Mouse (Mus musculus): Measurements from ENCODE around the gene Psmb11. TPM values are rescaled to one million over a fixed set of nuclear protein-coding genes. Genes with fewer than 3 reads are reported as not detected.
A peak's percentile ranks its signal among the peaks of the same experiment; 100 is the strongest.

Psmb11 gene
- polyA plus RNA-seq, 1 experiment: not detected

DNA sequence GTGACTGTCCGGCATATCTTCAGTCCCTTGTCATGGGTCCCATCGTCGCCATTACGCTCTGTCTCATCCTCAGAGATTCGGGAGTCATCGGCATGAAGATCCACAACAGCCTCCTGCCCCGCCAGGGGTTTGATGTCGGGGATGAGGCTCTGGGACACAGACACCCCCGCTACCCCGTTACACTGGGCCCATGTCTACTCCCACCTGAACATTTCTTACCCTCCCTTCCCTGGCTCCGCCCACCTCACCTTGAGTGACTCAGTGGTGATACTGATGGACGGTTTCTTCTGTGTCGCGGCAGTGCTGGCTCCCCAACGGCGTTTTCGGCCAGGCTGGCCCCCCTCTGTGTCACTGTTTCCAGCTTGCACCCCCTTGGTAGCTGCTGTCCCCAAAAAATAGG lies 25.2 kb downstream of the Psmb11 start:
- DNase-seq: no peak
- WGBS: 88% methylated on average over 17 of the region's 17 CpGs
- TF ChIP-seq POLR2A (IDR thresholded peaks at IDR 0.05; ENCODE audit: borderline replicate concordance, extremely low read depth, low read depth, low read length) (no peak), CTCF (IDR thresholded peaks at IDR 0.05; ENCODE audit: insufficient read depth, low read length) (no peak)
- H3K4me1 ChIP-seq (ENCODE audit: control insufficient read depth, insufficient read depth, low read length): no peaks in the 10 kb centered on the region
- H3K4me3 ChIP-seq (replicated peaks; ENCODE audit: extremely low read depth, low read depth, low read length): no peak overlapping the region

- TF ChIP-seq CTCF (IDR thresholded peaks at IDR 0.05; ENCODE audit: insufficient read depth, low read length) (no peak), POLR2A (IDR thresholded peaks at IDR 0.05; ENCODE audit: borderline replicate concordance, extremely low read depth, low read depth, low read length) (no peak)
- peak; percentile 38 for DNase-seq
- Histone ChIP-seq H3K4me1 (ENCODE audit: control insufficient read depth, insufficient read depth, low read length) (no peaks in the 10 kb centered on the region), H3K4me3 (replicated peaks; ENCODE audit: extremely low read depth, low read depth, low read length) (no peak overlapping the region)
- WGBS: 74% methylated on average over 8 of the region's 8 CpGs
These were observed 25.8 kb downstream of the Psmb11 start for GRCm38 (mm10) chr14:54646898-54647636.

- H3K4me3 ChIP-seq (replicated peaks; ENCODE audit: extremely low read depth, low read depth, low read length): no peak overlapping the region
These were observed 26.7 kb downstream of the Psmb11 start for GRCm38 (mm10) chr14:54647900-54648299.

DNA sequence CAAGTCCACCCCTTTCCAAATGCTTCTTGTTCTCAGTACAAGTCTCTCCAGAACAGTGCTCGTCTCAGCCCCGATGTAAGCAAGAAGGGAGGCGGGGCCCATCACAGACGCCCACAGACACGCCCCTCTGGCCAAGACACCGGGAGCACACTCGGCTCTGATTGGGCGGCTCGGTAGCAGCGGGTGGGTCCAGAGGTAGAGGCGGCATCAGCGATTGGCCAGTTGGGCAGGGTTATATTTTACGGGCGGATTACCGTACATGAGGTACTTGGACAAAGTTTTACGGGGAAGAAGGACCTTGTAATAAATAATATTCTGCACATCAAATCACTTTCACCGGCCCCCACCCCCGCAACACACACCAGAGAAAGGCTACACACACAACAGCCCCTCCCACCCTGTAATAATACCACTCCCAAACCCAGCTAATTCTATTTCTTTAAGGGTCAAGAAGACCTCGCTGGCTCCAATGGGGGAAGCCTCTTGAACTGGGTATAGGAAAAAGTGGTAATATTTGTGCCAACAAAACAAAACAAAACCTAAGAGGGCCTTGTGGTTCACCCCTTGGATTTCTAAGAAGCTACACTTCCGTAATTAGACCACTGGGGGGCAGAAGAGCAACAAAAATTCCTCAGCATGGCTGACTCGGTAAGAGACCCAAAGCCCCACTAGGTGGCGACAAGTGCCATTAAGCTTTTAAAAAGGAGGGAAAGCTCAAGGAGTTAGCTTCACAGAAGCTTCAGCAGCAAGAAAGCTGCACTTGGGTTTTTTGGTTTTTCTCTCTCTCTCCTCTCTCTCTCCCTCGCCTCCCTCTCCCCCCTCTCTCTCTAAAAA lies 29.6 kb downstream of the Psmb11 start:
- H3K4me3 ChIP-seq (replicated peaks; ENCODE audit: extremely low read depth, low read depth, low read length): no peak overlapping the region
- H3K4me1 ChIP-seq (ENCODE audit: control insufficient read depth, insufficient read depth, low read length): peaks cover 6% of the 10 kb centered on the region
- 52% methylated on average over 23 of the region's 23 CpGs for WGBS
- TF ChIP-seq CTCF (IDR thresholded peaks at IDR 0.05; ENCODE audit: insufficient read depth, low read length) (peak; percentile 80), POLR2A (IDR thresholded peaks at IDR 0.05; ENCODE audit: borderline replicate concordance, extremely low read depth, low read depth, low read length) (no peak)
- peak; percentile 72 for DNase-seq

More at GRCm38 (mm10) chr14:54647900-54648299, 26.7 kb downstream of the Psmb11 start:
- 70% methylated on average over 4 of the region's 4 CpGs for WGBS
- no peak for DNase-seq
- TF ChIP-seq POLR2A (IDR thresholded peaks at IDR 0.05; ENCODE audit: borderline replicate concordance, extremely low read depth, low read depth, low read length): no peak
- TF ChIP-seq CTCF (IDR thresholded peaks at IDR 0.05; ENCODE audit: insufficient read depth, low read length): no peak
- H3K4me1 ChIP-seq (ENCODE audit: control insufficient read depth, insufficient read depth, low read length): no peaks in the 10 kb centered on the region

DNA sequence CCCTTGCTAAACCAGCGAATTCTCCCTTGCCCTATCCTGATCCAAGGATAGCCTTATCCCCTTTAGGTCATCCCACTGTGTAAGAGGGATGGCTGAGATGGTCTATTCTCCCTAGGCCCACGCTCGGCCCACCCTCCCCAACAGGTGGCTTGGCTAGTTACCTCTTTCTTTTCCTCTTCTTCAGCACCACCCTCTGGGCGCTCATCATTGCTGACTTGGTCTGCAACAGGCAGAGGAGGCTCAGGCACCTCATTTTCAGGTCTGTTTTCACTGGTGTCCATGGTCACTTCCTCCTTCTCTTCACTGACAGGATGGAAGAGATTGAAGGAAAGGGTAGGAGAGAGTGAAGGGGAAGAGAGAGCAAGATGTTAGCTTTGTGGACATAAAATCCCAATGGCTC lies 30.3 kb downstream of the Psmb11 start:
- H3K4me3 ChIP-seq (replicated peaks; ENCODE audit: extremely low read depth, low read depth, low read length): no peak overlapping the region
- DNase-seq: no peak
- peaks cover 6% of the 10 kb centered on the region for H3K4me1 ChIP-seq (ENCODE audit: control insufficient read depth, insufficient read depth, low read length)
- WGBS: 78% methylated on average over 4 of the region's 4 CpGs
- TF ChIP-seq CTCF (IDR thresholded peaks at IDR 0.05; ENCODE audit: insufficient read depth, low read length) (no peak), POLR2A (IDR thresholded peaks at IDR 0.05; ENCODE audit: borderline replicate concordance, extremely low read depth, low read depth, low read length) (no peak)

GRCm38 (mm10) chr14:54652787-54653186 lies 31.6 kb downstream of the Psmb11 start:
- DNase-seq: no peak
- TF ChIP-seq CTCF (IDR thresholded peaks at IDR 0.05; ENCODE audit: insufficient read depth, low read length) (no peak), POLR2A (IDR thresholded peaks at IDR 0.05; ENCODE audit: borderline replicate concordance, extremely low read depth, low read depth, low read length) (no peak)
- Histone ChIP-seq H3K4me3 (replicated peaks; ENCODE audit: extremely low read depth, low read depth, low read length) (no peak overlapping the region), H3K4me1 (ENCODE audit: control insufficient read depth, insufficient read depth, low read length) (peaks cover 6% of the 10 kb centered on the region)
- 7% methylated on average over 7 of the region's 7 CpGs for WGBS

DNA sequence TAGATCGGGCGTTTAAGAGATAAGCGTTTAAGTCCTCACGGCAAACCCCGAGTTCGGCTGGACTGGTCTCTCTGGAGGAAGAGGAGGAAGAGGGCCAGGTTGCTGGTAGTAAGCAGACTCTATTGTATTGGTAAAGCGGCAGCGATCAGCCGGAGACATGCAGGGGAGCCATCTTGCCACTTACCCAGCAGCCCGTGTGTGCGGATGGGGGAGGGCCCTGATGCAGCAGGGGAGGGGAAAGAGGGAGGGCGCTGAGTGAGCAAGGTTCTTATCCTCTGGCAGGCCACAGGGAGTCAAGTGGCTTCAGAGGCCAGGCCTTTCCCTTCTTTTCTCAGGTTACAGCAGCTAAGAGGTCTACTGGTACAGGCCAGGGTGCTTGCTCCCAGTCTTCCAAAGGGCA lies 32.3 kb downstream of the Psmb11 start:
- TF ChIP-seq POLR2A (IDR thresholded peaks at IDR 0.05; ENCODE audit: borderline replicate concordance, extremely low read depth, low read depth, low read length) (peak; percentile 30; the same call in 1 of the 2 replicates), CTCF (IDR thresholded peaks at IDR 0.05; ENCODE audit: insufficient read depth, low read length) (no peak)
- 1% methylated on average over 12 of the region's 12 CpGs for WGBS
- H3K4me3 ChIP-seq (replicated peaks; ENCODE audit: extremely low read depth, low read depth, low read length): peak overlapping the region; percentile 91
- peak; percentile 74 for DNase-seq
- peaks cover 6% of the 10 kb centered on the region for H3K4me1 ChIP-seq (ENCODE audit: control insufficient read depth, insufficient read depth, low read length)

DNA sequence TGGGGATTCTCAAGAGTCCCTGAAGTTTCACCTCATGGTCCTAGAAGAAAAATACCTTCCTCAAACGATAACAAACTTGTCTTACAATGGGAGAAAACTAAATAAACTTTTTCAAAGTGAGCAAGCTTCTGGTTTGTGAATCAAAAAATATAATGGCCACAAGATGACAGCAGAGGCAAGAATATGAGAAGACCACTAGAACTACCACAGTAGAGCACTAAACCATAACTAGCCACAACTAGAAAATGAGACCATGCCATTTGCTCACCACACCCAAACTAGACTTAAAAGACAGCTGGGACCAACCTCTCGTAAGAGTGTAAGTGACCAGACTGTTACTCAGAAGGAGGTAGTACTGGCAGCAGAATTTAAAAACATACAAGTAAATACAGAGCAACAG lies 38.8 kb downstream of the Psmb11 start:
- DNase-seq: no peak
- 86% methylated on average over 2 of the region's 2 CpGs for WGBS
- H3K4me3 ChIP-seq (replicated peaks; ENCODE audit: extremely low read depth, low read depth, low read length): no peak overlapping the region
- TF ChIP-seq CTCF (IDR thresholded peaks at IDR 0.05; ENCODE audit: insufficient read depth, low read length): no peak
- TF ChIP-seq POLR2A (IDR thresholded peaks at IDR 0.05; ENCODE audit: borderline replicate concordance, extremely low read depth, low read depth, low read length): no peak
- H3K4me1 ChIP-seq (ENCODE audit: control insufficient read depth, insufficient read depth, low read length): no peaks in the 10 kb centered on the region

- no peaks in the 10 kb centered on the region for H3K4me1 ChIP-seq (ENCODE audit: control insufficient read depth, insufficient read depth, low read length)
- no peak for DNase-seq
- TF ChIP-seq POLR2A (IDR thresholded peaks at IDR 0.05; ENCODE audit: borderline replicate concordance, extremely low read depth, low read depth, low read length) (no peak), CTCF (IDR thresholded peaks at IDR 0.05; ENCODE audit: insufficient read depth, low read length) (no peak)
- WGBS: 88% methylated on average over 10 of the region's 10 CpGs
- no peak overlapping the region for H3K4me3 ChIP-seq (replicated peaks; ENCODE audit: extremely low read depth, low read depth, low read length)
These were observed 43.4 kb downstream of the Psmb11 start for GRCm38 (mm10) chr14:54664477-54665222.
